Mouse (Mus musculus): ENCODE data around the gene Stk17b.
"Not testable (repeated sequence)": the region's sequence is repeated elsewhere in the genome, so short reads cannot be mapped to it uniquely, and the experiment has no call there.

The Stk17b gene

DNA sequence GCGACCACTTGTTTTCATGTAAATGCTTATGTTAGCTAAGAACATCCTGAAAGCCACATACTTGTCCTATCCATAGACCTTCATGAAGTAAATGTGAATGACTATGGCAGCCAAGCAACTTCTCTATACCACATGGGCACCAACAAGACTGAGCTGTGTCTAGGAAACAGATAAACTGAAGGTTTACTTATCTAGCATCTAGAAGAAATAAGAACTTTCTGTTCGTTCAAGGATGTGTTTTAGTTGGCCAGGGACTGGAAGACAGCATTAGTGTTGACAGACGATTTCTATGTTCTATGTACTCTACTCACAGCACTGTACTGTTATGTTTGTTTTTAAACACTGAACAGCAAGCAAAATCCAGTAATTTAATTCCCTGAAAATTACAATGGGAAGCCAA is 2.9 kb downstream of the Stk17b start:
- peak; percentile 26 for DNase-seq (ENCODE audit: low read depth)

DNA sequence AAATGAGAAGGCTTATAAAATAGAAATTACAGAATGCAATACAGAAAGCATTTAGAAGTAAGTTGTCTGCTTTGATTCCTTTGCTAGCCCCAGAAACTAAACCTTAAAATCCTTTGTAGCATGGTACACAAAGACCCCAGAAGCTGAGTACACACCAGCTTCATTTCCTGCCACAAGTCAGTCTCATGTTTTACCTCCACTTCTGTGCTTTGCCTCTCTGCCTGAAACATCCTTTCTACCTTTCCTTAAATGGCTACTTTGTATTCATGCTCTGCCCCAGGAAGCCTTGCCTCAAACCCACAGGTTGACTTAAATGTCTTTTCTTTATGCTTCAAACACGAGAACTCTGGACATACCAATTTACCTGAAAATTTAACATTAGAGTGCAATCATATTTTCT is 3.7 kb downstream of the Stk17b start:
- no peak for DNase-seq (ENCODE audit: low read depth)

DNA sequence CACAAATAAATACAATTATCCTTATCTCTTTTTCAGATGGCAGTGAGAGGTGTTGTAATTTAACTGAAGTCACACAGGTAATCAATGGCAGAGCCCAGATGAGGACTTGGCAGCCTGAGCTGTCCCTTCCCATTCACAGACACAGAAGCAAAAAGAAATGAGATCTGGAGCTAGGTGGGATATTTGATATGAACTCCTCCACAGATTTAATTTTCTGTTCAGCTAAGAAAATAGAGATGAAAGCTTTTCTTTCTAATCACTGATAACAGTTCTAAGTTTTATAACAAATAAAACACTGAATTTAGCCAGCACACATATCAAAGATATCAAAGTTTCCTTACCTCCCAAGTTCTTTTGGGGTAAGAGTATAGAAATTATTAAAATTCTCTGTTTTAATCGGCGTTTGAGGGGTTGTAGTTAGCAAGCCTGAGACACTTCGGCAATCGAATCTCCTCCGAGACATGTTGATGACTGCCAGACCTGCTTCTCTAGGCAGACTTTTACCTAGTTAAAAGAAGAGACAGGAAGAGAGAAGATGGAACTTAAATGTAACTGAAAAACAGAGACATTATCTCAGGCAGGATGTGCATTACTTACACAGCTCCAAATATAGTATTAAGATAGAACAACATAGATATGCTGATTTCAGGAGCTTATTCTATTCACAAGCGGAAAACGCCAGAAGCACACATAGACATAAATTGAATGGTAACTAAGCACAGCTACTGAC is 8.7 kb downstream of the Stk17b start:
- DNase-seq (ENCODE audit: low read depth) = no peak

DNA sequence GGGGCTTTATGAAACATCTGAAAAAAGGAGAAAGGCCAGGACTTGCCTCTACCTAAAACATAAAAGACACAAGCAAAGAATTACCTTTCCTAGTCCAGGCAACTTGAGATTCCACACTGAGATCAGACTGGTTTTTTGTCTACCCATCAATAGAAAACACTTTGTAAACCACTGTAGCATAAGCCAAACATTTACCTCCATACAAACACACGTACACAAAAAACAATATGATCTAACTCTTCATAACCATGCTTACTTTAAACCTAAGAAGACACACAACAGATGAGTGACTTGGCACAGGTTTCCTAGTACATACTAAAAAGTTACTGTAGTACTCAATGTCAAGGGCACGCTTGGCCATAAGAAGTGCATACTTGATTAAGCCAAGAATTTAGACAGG is 9.5 kb downstream of the Stk17b start:
- no peak for DNase-seq (ENCODE audit: low read depth)

DNA sequence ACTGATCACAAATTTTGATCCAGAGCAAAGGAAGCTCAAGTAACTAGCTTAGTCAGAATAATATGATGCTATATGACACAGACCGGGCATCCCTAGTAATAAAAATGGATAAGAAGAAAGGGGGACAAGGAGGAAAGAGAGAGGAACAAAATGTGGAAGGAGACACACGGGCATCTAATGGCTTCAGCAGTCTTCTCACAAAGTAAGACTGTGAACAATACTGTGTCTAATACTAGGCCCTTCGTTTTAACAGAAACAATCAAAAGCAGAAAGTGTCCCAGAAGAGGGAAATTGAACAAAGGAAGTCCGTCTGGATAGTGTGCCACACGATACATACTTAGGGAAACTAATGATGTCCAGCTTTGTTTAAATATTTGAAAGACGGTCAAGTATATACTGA is 10.0 kb downstream of the Stk17b start:
- no peak for DNase-seq (ENCODE audit: low read depth)

DNA sequence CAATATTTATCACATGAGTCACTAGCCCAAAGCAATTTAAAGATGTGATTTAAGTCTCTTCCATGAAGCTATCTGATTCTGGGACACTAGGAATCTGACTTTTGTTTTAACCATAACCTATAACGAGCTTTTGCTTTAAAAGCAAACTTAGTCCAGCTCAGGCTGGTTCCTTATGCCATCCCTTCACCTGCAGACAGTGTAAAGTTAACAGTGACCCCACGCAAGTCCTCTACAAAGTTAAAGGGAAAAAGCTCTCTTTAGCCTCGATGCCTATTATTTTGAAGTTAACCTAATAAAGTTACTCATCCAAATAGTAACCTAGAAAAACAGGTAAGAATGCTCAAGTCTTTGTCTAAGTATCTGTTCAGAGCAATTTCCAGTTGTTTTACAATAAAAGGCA is 10.5 kb downstream of the Stk17b start:
- no peak for DNase-seq (ENCODE audit: low read depth)

DNA sequence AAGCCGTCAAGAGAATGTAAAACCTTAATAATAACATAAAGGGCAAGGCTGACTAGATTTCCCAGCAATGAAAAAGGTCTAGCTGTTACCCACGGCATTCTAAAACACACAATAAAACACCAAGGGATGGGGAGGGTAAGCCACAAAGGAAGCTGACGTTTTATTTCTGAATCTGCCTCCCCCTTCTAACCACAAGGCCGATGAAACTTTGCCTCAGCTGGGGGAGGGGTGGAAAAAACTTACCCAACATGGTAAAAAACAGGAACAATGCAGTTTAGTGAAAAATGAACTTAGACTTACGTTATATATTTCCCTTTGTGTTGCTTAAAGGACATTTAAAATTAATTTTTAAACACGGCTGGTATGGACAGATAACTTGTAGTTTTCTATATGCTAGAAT is 11.0 kb downstream of the Stk17b start:
- peak; percentile 96 for DNase-seq (ENCODE audit: low read depth)

DNA sequence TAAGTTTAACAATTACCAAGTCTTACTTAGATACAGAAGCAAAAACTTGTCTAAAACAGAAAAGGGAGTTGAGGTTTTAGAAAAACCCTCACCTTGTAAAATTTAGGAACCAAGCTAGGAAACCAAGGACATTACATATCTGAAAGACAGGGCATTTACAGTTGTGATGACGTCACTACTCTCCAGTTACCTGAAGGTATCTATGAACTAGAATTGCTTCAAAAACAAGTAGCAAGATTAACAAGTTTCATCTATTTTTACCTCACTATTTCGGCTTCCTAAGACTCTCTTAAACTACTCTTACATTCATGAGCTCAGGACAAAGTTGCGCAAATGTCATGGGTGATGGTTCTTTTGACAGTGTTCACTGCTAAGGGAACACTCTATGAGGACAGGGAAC is 12.1 kb downstream of the Stk17b start:
- peak; percentile 40 for DNase-seq (ENCODE audit: low read depth)

DNA sequence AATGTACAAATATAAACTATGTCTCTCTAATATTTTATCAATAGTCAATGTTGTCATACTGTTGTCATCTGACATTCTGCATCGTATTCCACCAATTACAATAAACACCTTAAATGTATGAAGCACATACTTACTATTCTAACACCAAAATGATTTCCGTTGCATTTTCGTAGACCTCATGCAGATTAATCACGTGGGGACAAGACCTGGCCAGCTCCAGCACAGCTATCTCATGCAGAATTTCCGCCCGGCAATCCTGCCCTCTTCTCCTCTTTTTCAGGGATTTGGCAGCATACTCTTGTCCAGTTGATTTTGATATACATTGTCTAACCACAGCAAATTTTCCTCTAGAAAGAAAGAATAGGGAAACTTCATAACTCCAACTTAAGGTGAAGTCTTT is 13.5 kb downstream of the Stk17b start:
- DNase-seq (ENCODE audit: low read depth) = no peak

DNA sequence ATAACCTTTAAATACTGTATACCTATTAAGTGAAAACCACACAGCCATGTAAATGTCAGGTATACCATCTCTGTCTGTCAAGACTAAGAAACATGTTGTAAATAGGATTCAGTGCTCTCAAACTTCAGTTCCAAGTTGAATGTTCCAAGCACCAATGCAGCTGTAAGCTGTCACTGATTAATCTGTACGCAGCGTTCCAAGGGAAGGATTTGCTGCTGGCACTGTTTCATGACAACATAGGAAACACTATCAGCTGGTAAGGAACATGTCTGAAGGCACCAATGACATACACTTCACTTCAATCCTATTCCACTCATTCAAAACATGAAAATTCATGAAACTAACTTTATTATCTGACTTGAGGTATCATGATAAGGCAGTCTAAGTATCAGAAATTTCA is 18.9 kb downstream of the Stk17b start:
- DNase-seq (ENCODE audit: low read depth) = no peak

DNA sequence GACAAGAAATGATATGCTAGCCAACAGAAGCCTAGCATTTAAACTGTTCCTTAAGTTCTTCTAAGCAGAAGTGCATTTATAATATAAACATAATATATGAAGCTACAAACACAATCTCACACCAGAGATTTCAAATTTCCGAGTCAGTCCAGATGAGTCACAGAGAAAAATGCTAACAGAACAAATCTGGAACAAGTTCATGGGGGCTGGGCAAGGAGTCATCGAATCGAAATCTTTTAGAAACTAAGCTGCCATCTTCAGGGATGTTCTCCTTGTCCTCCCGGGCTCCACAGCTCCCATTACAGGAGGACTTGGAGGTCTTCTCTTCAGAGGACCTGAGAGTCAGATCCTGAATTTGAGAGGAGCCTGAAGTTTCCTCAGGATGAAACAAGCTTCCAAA is 27.7 kb downstream of the Stk17b start:
- DNase-seq (ENCODE audit: low read depth) = no peak

DNA sequence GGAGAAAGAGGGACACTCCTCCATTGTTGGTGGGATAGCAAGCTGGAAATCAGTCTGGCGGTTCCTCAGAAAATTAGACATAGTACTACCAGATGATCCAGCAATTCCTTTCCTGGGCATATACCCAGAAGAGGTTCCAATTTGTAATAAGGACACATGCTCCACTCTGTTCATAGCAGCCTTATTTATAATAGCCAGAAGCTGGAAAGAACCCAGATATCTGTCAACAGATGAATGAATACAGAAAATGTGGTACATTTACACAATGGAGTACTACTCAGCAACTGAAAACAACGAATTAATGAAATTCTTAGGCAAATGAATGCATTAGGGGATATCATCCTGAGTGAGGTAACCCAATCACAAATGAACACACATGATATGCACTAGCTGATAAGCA is 31.5 kb downstream of the Stk17b start:
- DNase-seq (ENCODE audit: low read depth) = not testable (repeated sequence)

DNA sequence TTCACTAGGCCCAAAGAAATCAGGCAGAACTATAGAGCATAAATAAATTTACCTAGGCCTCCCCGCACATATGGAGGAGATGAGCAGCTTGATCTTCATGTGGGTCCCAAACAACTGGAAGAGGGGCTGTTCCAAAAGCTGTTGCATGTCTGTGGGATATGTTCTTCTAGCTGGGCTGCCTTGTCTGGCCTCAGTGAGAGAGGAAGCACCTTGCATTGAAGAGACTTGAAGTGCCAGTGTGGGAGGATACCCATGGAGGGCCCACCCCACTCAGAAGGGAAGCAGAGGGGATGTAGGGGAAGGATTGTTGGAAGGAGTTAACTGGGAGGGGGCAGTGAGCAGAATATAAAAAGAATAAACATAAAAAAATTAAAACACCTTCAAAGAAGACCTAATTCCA is 33.9 kb downstream of the Stk17b start:
- no peak for DNase-seq (ENCODE audit: low read depth)

DNA sequence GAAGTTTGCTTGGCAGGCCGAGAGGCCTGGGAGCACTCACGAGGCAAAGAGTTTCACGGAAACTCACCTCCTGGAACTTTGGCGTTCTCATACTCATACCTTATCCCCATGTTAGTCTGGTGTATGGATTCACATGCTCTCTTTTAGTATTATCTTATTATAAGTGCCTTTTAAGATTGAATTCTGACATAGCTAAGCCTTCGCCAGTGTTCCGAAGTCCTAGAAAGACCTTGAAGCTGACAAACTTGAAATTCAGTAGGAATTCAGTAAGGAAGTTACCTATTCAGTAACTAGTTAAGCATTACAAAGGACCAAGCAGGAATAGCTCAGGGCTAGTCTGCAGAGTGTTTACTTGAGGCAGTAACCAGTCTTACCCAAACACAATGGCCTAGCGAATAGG is 34.3 kb downstream of the Stk17b start:
- not testable (repeated sequence) for DNase-seq (ENCODE audit: low read depth)

DNA sequence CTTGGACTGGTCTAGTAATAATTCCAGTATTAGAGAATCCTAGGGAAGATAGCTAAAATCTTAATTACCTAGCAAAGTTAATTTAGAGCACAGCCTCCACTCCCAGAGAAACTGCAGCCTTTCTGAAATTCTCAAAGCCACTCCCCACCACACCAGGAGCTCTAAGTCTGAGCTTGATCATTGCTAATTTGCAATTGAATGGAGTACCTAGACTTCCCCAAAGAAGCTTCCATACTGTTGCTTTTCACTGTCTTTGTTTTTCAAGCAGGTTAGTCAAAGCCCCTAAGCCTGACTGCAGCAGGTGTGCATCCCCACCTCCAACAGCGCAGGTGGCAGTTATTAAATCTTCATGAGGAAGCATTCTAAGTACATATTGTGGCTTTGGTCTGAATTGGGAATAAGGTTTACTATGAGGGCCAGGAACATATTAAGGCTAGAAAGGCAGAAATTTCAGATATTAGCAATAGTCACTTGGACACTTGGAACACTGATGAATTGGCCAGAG is 35.1 kb downstream of the Stk17b start:
- DNase-seq (ENCODE audit: low read depth) = not testable (repeated sequence)

DNA sequence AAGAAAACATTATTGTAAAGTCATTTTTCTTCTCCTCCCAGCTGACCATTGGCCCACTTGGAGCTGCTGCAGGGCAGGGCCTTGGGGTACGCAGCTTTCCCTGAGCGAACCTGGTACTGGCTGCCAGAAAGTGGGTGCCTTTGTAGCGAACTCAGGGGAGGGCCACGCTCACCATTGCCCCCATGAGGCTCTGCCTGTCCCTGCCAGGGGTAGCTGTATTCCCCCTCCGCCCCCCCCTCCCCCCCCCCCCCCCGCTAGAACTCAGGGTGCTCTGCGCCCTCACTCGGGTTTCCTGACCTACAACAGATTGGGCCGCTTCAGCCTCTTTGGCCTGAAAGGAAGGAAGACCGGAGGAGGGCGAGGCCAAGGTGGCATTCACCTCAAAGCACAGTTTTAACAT is 36.5 kb downstream of the Stk17b start:
- DNase-seq (ENCODE audit: low read depth) = no peak

DNA sequence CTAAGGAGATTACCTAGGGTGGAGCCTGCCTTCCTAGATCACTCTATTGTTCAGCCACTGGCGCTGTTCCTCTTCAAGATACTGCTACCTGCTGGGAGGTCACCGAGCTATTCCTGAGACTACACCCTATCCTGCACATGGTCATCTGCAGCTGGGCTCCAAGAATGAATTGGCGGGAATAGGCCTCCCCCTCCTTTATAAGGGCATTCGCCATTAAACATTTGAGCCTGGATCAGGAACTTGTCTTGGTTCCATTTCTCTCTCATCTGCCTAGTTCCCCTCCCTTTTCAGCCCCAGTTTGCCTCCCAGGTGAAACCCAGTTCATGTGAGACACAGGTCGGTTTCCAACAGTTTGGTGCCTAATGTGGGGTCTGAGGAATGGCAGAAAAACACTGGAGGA is 39.0 kb downstream of the Stk17b start:
- DNase-seq (ENCODE audit: low read depth) = no peak

DNA sequence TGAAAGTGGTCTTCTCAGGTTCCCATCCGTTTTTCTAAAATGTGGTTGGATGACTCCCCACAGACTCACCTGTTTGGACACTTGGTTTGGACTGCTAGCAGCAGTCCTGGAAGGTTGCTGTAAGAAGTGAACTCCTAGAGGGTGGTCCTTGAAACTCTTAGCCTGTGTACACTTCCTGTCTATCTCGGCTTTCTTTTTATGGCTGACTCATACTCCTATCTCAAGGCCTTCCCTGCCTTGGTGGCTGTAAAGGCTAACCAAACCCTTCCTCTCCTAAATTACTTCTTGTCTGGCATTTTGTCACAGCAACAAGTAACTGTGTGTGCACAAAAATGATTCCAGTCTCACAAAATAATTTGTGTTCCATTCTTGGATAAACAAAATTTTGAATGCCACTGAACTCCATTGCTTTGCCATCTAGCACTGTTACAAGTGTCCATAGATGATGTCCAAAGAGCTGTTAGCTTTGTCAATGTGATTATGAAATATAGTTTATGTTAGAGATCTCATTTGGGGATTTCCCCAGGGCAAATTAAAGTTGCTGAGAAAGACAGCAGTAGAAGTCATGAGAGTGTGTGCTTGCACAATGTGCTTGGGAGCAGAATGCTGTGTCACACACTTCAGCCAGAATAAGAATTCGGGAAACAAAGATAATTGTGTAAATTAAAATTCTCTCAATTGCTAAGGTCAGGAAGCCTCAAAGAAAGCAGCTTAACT is 43.1 kb downstream of the Stk17b start:
- peak; percentile 60 for DNase-seq (ENCODE audit: low read depth)

DNA sequence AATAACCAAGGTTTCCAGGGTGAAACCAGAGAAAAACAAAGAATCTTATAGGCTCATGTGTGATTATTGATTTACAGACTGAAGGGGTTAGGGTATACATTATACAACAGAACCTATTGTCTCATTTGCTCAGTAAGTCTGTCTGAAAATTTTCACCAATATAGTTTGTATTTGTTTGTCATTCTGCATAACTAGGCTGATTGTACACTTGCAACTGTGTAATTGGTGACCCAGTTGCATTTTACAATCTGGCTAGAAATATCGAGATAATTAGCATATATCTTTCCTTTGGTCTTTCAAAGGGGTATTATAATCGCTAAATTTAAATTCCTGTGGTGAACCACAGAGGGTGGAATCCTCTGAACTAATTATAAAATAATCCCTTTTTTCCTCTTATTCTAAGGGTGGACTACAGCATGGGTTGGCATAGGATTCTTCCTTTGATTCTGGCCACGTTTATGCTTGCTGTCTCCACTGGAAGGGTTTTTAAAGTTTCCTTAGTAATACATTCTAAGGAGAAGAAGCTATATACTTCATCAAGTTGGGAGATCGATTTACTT is 44.2 kb downstream of the Stk17b start:
- DNase-seq (ENCODE audit: low read depth) = no peak

DNA sequence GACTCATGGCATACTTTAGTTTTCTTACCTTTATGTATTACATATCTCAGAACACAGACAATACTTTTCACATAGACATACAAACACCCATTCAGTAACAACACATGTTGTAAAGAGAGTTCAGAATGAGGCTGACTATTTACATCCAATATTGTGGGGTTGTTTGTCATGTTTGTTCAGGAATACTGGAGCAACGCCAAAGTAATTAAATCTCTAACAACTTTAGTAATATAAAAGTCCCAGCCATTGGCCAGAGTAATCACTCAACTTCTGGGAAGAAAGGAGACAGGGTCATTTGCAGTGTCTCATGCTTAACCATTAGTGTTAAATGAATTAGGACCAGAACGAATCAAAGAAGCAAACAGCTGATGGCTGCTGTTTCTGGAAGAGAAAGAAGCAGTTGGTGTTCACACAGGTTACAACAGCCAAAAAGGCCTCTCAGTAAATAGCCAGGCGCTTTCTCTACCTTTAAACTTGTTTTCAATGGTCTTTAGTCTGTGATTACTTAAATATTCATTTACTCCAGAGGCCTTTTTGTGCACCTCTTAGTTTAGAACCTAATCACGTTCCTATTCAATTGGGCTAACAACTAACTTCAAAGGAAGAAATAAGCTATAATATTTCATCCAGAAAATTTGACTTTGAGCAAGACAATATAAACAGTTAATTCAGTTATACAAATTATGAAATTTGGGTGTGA is 44.8 kb downstream of the Stk17b start:
- DNase-seq (ENCODE audit: low read depth) = not testable (repeated sequence)

DNA sequence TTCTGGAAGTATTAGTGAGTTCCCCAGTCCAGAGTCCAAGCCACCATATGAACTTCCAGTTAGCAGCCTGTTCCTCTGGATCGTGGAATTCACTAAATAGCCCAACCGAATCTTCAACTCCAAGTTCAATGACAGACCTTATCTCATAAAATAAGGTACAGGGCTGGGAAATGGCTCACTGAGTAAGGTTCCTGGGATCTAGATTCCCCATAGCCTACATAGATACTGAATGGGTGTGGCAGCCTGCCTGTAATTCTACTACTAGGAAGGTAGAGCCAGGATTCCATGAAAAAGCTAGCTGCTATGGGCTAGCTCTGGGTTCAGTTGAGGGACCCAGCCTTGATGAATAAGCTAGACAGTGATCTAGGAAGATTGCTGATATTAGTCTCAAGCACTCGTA is 48.4 kb downstream of the Stk17b start:
- DNase-seq (ENCODE audit: low read depth) = no peak

DNA sequence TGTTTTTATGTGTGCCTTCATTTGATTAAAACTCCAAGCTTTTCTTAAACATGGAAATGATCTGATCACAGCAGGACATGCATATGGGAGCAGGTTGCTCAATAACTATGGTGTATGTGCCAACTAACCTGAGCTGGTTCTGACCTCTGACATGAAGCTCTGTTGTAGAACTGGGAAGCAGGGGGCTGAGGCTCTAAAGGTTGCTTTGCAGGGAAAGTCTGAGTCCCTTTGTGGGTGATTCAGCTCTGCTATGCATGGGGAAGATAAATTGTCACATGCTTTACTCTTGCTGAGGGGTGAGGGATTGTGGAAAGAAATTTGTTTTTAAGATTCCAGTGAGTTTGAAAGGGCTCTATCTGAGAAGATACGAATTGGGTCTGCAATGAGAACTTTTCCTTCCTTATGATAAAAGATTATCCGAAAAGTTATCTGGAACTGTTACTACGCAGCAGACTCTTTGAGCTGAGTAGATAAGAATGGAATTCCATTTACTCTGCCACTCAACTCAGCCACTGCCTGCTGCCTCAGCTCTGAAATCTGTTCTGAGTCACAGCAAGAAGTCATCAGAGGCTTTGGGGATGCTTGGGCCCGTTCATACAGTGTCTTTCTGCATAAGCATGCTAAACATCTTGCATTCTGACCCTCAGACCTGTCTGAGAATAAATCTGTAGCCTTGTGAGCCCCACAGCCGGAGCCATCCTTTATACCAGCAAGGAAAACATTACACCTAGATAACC is 56.4 kb downstream of the Stk17b start:
- peak; percentile 44 for DNase-seq (ENCODE audit: low read depth)
